Mouse (Mus musculus): ENCODE data around the gene Scnn1a.

The Scnn1a gene

GRCm38 (mm10) chr6:125361467-125362291 is 41.2 kb downstream of the Scnn1a start:
- peak in 1 of 2 experiments; percentile 60 for DNase-seq (ENCODE audit: low spot score in 2 of 2)

DNA sequence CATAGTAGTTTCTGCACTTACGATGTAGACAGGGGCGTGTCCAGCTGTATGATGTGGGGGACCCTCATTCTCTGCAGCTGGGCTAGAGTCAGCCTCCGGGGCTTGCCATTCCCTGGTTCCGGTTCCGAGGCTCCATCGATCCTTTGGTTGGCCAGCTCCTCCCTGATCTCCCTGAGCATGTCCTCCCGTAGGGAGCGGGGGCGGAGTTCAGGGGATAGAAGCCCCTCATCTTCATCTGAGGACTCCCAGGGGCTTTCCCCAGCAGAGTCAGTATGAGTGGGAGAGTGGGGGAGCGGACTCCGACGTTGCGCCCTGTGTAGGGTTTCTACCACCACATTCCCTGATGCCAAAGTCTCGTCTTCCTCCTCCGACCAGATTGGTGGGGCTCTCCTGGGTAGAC is 42.6 kb downstream of the Scnn1a start:
- DNase-seq (ENCODE audit: low spot score in 2 of 2) = no peak

- no peak for DNase-seq (ENCODE audit: low spot score in 2 of 2)
Observed at GRCm38 (mm10) chr6:125363451-125364242, 43.2 kb downstream of the Scnn1a start.

DNA sequence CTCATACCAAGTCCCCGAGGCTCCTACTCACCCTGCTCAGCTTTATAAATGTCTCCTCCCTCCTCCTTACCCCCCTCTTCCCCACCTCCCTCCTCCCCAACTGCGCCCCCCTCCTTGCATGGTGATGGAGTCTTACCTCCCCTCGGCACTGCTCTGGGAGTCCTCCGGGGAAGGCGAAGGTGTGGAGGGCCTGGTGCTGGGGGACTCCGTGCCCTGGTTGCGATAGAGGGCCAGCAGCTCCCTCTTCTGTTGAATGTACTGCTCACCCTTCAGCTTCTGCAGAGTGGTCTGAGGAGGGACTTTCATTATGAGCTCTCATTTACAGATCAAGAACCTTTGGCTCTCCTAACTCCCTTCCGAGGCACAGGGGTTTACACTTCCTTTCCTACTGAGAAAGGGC is 44.0 kb downstream of the Scnn1a start:
- DNase-seq (ENCODE audit: low spot score in 2 of 2) = no peak

DNA sequence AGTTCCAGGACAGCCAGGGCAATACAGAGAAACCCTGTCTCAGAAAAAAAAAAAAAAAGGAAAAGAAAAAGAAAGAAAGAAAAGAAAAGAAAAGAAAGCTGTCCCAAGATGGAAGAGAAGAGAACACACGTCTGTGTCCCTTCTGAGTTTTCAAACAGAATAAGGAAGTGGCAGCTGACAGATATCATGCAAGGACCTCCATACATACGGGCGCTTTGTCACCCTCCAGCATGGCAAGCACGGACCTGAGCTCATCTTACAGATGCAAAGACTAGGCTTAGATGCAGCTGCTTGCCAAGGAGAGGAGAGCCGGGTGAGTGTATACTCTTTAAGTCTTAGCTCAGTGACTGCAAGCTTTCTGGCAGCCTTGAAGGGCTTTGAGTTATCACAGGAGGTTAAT is 45.1 kb downstream of the Scnn1a start:
- DNase-seq (ENCODE audit: low spot score in 2 of 2) = no peak

DNA sequence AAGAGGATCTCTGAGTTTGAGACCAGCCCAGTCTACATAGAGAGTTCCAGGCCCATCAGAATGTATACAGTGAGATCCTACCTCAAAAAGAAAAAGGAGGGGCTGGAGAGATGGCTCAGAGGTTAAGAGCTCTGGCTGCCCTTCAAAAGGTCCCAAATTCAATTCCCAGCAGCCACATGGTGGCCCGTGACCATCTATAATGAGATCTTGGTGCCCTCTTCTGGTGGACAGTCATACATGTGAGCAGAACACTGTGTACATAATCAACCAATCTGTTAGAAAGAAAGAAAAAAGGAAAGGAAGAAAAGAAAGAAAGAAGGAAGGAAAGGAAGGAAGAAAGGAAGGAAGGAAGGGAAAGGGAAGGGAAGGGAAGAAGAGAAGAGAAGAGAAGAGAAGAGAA is 45.7 kb downstream of the Scnn1a start:
- no peak for DNase-seq (ENCODE audit: low spot score in 2 of 2)

GRCm38 (mm10) chr6:125367758-125368371 is 47.4 kb downstream of the Scnn1a start:
- no peak for DNase-seq (ENCODE audit: low spot score in 2 of 2)

GRCm38 (mm10) chr6:125377042-125377441 is 56.6 kb downstream of the Scnn1a start:
- no peak for DNase-seq (ENCODE audit: low spot score in 2 of 2)

DNA sequence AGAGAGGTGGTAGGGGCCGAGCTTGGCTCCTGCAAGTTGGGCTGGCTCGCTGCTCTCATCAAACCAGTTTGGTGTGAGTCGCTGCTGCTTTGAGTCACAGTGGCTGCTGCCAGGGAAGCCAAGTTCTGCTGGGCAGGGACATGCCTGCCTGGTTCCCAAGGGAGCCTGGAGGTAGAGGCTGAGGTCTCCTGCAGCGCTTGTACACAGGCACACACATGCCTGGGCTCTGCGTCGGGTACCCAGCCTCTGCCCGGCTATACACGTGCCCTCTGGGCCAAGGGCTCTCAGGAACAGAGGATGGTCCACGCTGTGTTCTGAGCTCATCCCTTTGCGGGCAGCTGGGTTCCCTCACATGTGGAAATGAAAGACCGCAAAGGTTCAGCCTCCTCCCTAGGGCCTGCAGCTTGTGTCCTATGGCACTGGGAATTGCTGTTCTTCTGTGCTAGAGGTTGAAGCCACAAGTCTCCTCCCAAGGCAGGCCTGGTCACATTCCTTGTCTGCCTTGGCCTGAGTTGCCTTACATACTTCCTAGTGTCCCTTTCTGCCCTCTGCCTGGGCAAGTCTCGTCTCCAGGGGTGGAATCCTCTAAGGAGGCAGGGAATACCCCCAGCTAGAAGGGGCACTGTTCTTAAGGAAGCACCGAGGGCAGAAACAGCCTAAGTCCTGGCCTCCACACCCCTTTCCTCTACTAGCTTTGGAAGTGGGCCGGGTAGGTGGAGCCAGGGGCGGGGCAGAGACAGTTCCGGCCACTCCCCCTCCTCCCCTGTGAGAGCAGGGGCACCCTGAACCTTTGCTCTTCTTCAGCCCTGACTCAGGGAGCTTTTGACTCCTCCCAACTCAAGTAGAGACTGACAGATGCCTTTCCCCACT is 57.4 kb downstream of the Scnn1a start:
- peak; percentile 81 to 89 for DNase-seq (ENCODE audit: low spot score in 2 of 2)

DNA sequence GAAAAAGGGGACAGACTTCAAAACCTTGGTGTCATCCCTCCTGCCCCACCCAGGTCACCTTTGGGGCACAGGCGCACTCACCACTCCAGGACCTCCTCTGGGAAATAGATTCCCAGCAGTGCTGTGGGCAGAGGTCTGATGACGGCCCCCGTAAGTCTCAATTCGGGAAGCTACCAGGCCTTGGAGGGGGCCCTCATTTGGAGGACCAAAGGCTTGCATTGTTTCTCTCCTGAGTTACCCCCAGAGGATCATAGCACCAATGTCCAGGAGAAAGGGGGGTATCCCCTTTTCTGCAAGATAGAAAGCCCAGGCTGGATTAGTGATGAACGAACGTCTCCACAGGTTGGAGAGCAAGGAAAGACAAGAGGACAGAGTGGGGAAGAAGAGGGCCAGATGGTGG is 58.2 kb downstream of the Scnn1a start:
- DNase-seq (ENCODE audit: low spot score in 2 of 2) = no peak

DNA sequence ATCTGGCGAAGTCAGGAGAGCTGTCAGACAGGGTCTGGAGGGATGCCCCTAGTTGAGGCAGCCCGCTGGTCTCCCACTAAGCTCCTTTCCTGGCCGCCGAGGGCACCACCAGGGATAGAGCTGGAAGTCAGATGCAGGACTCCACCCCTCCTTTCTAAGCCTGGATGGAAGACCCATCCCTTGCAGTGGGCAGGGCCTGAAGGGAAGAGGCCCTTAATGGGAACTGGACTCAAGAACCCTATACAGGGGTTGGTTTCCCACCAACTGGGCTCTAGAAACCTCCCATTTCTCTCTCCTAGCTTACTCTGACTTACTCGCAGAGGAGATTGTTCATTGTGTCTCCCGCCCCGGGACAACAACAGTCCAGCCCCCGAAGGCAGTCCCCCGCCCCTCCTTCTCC is 59.3 kb downstream of the Scnn1a start:
- no peak for DNase-seq (ENCODE audit: low spot score in 2 of 2)

DNA sequence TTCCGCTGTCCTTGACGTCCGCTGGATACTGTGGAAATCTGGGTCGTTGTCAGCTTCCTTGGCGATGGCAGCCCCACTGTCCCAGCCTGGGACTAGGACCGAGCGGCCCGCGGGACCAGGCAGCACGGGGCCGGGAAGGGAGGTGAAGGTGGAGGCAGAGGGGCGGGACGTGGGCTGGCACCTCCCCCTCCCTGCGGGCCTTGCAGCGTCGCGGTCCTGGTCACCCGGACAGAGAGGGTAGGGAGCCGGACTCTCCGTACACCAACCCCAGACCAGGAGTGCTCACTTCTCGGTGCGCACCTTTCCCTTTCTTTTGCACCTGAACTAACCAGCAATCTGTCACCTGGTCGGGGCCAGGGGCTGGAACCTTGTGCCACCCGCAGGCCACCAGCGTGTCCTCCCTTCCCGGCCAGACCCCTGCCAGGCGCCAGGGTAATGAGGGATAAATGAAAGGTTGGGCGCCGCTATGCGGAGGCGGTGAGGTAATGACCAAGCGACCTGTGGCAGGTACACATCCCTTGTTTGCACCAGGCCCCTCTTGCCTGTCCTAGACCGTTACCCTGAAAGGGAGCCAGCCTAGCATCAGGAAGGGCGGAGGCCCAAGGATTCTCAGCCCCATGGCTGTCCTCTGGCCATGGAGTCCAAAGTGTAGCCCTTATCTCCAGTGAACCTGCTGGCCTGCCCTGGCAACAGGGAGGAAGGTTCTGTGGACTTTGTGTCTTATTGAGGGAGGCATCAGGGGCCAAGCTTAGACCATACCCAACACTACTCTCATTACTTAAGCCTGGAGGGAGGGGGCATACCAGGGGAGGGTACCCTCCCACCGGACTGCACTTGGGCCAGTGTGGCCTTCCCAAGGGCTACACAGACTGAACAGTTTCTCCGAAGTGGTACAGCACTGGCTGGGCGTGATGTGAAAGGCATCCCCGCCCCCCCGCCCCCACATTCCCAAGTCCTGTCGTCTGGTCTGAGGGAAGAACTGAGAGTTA is 60.2 kb downstream of the Scnn1a start, which contains the start of gene Plekhg6:
TSS of gene Plekhg6 (minus strand) at position 422 of the 989 bp plus-strand sequence.
- DNase-seq (ENCODE audit: low spot score in 2 of 2) = peak; percentile 59 to 76

DNA sequence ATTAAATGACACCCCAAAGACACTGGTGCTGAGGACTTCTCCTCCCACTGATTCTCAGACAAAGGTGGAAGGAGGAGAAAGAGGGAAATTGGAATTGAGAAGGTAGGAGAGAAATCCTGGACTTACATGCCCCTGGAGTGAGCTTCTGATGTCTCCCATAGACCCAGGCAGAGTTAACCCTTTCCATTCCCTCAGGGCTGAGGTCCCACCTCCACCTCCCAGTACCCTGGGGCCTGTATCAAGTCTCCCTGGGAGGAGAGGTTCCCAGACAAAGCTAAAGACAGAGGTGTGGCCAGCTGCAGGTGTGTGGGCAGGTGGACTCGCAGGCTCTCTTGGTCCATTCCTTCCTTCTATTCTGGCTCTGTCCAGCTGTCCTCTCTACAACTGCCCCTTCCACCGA is 61.6 kb downstream of the Scnn1a start:
- no peak for DNase-seq (ENCODE audit: low spot score in 2 of 2)

GRCm38 (mm10) chr6:125385066-125385974 is 64.9 kb downstream of the Scnn1a start:
- peak in 1 of 2 experiments; percentile 23 for DNase-seq (ENCODE audit: low spot score in 2 of 2)

- no peak for DNase-seq (ENCODE audit: low spot score in 2 of 2)
Observed at GRCm38 (mm10) chr6:125386080-125386479, 65.6 kb downstream of the Scnn1a start.

DNA sequence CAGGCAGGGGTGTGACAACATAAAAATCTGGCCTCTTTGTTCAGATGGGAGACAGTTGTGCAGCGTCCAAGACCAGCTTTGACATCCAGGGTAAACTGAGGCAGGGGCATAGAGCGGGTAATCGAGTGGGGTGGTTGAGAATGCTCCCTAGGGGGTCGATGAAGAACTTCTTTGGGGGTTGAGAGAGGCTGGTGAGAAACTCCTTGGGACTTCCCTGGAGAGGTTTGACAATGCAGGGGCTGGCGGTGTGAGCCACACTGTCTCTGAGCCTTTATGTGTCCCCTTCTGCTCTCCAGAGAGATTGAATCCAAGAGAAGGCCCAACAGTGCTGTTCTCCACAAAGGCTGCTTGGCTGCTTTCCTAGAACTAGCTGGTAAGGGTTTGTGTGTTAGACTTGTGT is 69.4 kb downstream of the Scnn1a start:
- DNase-seq (ENCODE audit: low spot score in 2 of 2) = no peak

Data from urinary bladder, postnatal 36 days (tissue).